Mouse (Mus musculus) kidney, postnatal 14 days (tissue): Measurements from ENCODE around the gene Sprr3.
"Not testable (repeated sequence)": the region's sequence is repeated elsewhere in the genome, so short reads cannot be mapped to it uniquely, and the experiment has no call there.

Experiments
- DNase-seq: peaks from one replicate; pipeline ENCODE4 v3.0.0; 2022; ENCODE audit warnings: mixed read lengths

Gene Sprr3

DNA sequence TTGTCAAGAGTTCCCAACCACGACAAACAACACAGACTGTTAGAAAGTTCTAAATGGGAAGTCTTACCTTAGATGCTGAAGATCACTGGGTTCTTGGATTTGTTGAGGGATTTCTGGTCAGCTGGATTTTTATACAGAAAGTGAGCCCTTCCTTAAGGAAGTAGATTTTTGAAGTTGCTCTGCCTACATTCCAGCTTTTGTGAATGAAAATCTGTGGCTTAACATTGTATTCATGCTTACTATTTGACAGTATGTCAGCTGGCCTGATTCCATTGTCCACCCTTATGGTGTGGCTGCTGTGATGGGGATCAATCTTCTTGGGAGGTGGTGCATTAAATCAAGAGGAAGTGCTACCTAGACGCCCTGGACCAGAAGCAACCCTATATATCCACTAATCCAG, at the start of gene Sprr3:
Gene Sprr3 (minus strand): TSS at position 101 of the 400 bp plus-strand sequence.
- no peak for DNase-seq

DNA sequence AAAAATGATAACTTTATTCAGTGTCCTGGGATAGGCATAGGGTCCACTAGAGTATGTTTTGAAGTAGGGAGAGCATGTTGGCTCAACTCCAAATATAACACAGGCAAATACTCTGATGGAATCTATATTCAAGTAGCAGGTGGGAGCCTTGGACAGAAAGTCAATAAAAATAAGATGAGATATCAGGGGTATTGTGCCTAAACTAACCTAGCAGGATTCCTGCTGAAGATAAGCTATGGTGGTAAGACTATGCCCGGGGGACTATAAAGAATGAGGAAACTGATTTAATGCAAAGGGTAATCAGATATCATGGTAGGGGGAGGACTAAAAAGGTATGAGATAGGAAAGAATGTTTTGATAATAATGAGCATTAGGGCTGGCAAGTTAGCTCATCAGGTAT, 49.7 kb upstream of the Sprr3 start:
- no peak for DNase-seq

DNA sequence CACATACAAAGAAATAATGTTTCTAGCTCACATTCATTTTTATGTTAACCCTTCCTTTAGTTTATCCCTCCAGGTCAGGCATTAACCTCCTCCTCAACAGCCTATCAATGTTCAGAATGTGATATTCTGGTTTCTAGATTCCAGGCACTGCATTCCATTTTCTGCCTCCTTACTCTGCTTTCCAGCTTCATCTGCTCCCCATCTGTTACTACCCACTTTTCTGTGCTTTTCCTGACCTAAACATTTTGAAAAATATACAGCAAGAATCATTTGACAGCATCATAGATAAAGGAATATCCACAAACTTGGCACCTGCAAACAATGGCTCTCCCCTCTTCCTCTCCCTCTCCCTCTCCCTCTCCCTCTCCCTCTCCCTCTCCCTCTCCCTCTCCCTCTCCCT, 45.0 kb upstream of the Sprr3 start:
- no peak for DNase-seq

DNA sequence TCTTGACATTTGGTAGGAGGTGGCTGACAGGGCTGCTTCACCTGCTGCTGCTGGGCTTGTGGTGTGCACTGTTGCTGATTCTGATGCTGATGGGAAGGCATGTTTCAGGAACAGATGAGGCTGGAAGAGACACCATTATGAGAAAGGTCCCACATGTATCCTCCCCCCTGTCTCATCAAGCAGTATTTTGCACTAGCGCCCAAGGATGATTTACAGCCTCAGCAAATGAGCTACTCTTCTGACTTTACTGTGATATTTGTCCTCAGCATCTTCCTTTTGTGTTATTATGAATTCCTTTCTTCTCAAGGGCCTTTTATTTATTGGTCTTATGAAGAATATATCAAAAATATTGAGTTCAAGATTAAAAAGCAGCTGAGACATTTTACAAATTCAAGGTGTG, 41.9 kb upstream of the Sprr3 start, which contains the start of gene Sprr4:
Gene Sprr4 (minus strand): TSS at position 101 of the 400 bp plus-strand sequence.
- no peak for DNase-seq

DNA sequence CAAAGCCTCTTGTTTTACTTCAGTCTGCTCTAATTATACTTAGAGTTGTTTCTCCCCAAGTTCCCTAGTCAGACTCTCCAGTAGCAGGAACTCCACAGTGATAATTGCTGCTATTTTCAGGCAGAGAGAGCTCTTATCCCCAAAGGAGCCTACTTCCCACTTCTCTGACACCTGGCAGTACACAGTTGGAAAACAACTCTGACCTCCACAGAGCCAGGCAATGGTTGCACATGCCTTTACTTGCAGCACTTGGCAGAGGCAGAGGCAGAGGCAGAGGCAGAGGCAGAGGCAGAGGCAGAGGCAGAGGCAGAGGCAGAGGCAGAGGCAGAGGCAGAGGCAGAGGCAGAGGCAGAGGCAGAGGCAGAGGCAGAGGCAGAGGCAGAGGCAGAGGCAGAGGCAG, 31.7 kb upstream of the Sprr3 start:
- not testable (repeated sequence) for DNase-seq

DNA sequence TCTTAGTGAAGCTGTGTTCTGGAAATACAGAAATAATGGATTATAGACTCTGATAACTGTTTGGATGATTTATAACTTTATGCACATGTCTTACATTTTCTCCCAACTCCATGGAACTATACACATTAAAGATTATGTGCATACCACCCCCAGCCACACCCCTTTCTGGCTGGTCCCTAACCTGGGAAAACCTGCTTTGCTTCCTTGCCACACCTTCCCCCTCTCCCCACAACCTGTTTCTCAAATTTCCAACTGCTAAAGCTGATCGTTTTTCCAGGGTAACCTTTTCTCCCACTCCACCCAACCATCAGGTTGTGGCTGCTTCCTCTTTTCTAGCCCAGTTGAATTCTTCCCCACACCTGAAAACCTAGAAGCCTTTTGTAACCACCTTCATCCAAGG, 27.8 kb upstream of the Sprr3 start:
- no peak for DNase-seq

DNA sequence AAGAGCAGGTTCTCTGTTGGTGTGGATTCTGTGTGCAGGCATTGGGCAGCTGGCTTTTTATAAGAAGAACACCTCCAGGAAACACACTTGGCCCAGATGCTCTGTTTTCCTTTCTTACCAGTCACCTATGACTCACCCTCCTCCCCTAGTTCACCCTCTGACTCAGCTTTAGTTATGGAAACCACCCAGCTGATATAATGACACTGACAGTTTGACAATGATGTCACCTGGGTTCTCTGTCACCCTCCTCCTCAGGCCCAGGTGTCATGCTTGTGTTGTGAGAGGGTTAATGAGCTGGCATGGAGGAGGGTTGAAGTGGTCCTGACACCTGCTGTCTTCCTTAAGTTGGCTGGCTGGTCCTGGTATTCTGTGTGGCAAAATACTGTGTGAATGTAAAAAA, 27.3 kb upstream of the Sprr3 start, which contains the start of gene Sprr1a:
Gene Sprr1a (minus strand): TSS at position 33 of the 400 bp plus-strand sequence.
- no peak for DNase-seq

DNA sequence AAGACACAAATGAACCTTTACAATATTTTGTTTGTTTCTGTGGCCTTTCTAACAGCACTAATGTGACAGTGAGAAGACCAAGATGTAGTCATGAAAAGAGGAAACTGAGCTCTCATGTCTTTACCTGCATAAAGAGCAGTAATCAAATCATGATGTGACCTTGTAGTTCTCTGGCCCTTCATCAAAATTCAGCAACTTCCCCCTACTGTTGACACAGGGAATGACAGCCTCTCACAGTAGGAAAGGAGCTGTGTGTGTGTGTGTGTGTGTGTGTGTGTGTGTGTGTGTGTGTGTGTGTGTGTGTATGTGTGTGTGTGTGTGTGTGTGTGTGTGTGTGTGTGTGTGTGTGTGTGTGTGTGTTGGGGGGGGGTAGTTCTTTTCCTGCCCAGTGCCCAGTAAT, 22.7 kb upstream of the Sprr3 start:
- DNase-seq: not testable (repeated sequence)

DNA sequence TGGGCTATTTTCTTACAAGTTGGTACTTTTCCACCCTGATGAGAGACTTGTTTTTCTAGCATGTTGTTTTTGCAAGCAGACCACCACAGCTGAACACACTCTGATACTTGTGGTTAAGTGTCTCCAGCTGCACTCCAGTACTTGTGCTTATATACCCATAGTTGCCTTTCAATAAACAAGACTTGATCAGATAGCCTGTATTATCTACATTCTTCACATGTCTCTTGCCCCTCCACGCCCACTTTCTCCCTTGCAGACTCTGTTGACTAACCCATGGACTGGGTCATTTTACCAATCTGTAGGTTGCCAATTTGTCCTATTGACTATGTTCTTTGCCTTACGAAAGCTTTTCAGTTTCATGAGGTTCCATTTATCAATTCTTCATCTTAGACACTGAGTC, 11.6 kb upstream of the Sprr3 start:
- DNase-seq: no peak

DNA sequence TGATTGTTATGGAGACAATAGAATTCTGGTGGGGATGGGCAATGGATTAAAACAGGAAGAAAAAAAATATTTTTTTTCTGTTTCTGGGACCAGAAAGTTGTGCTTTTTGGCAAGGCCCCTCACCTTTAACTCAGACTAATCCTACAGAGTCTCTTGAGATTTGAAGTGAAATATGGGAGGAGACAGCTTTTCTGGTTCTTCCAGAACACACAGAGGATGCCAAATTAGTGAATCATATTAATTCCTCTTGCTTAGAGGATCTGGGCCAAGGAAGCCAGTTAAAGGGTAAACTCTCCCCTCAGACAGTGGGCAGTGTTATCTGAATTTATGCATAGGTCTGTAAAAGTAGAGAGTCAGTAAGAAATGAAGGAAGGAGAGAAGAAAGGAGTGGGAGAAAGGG, 8.9 kb upstream of the Sprr3 start:
- no peak for DNase-seq

DNA sequence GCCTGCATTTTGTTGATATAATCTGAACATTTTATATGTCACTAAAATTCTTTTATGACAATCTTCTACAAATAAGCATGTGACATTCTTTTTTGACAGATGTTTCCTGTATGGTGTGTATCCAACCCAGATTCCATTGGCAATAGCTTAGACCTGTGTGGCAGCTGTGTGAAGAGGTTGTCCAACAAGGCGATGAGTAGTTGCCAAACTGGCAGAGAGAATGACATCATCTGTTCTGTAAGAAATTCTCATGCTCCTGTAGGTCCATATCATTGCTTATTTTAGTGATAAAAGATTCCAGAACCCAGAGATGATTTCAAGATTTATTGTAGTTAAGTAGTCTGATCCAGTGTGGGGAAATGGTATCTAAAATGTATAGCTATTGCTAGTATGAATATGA, 8.1 kb upstream of the Sprr3 start:
- DNase-seq: no peak

DNA sequence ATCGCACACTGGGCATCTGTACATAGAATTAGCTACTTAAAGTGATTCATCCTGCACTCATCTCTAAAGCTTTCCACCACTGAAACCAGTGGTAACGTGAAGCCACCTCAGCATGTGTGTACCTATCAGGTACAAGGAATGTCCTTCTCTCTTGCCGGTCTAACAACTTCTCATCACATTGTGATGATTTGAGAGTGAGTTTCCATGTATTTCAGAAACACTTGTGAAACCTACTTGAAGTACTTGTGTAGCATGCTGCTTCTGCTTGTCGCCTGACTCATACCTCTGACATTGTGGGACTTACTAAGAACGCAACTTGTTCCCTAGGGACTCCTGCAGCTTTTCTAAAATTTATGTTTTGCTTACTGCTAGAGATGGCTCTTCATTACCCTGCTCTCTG, 3.4 kb downstream of the Sprr3 start:
- no peak for DNase-seq

DNA sequence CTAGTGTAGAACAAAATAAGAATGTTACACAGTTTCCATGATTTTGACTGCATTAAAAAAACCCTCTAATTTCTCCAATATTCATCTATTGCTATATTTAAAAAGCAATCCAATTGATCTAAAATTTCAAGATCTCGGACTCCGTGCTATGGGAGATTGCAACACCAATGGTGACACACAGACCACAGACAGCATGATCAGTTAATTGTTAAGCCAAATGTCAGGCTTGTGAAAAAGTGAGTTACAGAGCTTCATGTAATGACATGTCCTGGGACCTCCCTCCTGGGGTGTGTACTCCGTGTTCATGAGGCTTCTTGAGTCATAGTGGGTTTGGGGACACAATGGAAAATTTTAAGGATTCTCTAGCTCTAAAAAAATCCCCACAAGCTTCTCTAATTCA, 18.3 kb downstream of the Sprr3 start:
- no peak for DNase-seq

DNA sequence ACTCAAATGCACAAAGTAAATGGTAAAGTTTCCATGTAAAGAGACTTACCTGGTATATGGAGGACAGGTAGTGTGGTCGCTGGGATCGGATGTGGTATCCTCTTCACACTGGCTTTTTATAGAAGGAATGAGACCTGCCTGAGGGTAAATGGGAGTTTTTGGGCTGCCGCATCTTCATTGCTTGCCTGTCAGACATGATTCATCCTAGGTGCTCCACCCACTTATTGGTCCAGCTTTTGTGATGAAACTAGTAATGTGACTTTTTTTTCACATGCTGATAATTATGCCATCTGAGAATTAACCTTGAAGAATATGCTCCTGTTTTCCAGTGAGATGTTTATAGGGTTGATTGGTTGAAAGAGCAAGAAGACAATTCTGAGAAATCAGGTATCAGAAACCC, 19.8 kb downstream of the Sprr3 start, which contains the start of gene Sprr1b:
Gene Sprr1b (minus strand): TSS at position 101 of the 400 bp plus-strand sequence.
- DNase-seq: no peak

DNA sequence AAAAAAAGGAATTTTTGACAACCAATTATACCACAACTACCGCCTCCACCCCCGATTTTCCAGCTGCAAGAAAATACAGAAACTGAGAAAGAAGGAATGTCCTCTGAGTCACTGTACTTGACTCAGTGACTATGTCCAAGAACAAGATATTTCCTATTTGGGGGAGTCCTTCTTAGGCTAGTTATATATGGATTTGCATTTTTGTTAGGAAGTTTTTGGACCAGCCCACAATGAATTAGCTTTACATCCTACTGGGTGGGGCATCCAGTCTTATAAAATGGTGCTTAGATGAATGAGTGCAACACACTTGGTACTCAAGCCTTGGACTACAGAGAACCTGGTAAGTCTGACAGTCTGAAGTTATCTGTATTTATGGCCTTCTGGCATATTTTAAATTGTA, 26.2 kb downstream of the Sprr3 start, which contains the start of gene Sprr2k:
Gene Sprr2k (plus strand): TSS at position 301 of the 400 bp plus-strand sequence.
- no peak for DNase-seq

DNA sequence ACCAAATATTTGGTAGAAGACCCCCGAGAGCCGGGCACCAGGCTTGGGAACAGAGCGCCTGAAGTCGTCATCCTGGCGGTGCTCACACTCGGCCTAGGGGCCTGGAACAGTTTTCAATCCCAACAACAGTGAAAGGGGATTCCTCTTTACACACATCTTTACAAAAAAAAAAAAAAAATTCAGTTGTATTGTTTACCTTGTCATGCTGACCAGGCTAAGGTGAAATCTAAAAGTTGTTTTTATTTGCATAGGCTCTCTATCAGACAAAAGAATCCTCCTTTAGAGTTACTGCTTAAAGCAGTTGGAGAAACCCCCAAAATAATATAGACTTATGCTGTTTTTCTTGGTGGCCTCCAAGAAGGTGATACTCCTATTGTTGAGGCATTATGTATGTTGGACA, 29.2 kb downstream of the Sprr3 start, which contains the start of gene Gm9774:
Gene Gm9774 (minus strand): TSS at position 101 of the 400 bp plus-strand sequence.
- DNase-seq: no peak

DNA sequence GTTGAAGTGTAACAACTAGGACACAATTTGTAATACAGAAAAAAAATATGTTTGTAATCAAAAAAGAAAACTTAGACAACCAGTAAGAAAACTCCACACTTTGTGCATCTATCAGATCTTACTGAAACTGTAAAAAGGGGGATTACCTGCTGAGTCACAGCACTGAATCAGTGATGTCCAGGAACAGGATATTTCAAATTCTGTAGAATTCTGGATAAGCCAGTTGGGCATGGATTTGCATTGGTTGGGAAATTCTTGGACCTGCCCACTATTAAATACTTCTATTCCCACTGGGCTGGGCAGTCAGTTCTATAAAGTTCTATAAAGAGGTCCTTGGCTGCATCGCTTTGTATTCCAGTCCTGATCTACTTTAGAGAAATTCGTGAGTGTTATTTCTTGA, 40.7 kb downstream of the Sprr3 start, which contains the start of gene Sprr2j-ps:
Gene Sprr2j-ps (plus strand): TSS at position 301 of the 400 bp plus-strand sequence.
- no peak for DNase-seq

DNA sequence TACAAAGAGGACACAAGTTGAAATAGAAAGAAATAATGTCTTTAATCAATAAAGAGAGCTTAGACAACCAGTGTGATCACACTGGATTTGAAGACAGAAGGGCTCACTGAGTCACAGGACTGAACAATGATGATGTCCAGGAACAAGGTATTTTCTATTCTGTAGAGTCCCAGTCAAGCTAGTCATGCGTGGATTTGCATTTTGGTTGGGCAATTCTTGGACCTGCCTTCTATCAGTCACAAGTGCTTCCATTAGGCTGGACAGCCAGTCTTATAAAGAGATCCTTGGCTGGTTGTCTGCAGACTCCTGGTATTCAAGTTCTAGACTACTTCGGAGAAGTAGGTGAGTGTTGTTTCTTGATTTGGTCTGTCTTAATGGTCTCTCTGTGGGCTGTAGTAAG, 50.8 kb downstream of the Sprr3 start, which contains the start of gene Sprr2i:
Gene Sprr2i (plus strand): TSS at position 301 of the 400 bp plus-strand sequence.
- no peak for DNase-seq
